Mouse (Mus musculus) testis, adult 2 months (tissue): ENCODE measurements around the gene Ybey. TPM values are rescaled to one million over a fixed set of nuclear protein-coding genes. Genes with fewer than 3 reads are reported as not detected.
A peak's percentile ranks its signal among the peaks of the same experiment; 100 is the strongest.

Experiments used
- H3K27ac ChIP-seq: fragments of 200-500 bp; 2 replicates; pipeline ENCODE4 v1.5.1; 2012; ENCODE audit warnings: low read depth, low read length; ENCODE audit not compliant: control insufficient read depth, insufficient read depth
- H3K27me3 ChIP-seq: fragments of 200-500 bp; 2 replicates; pipeline ENCODE4 v1.6.1; 2012; ENCODE audit warnings: mild to moderate bottlenecking, low read length, moderate library complexity; ENCODE audit not compliant: control insufficient read depth, insufficient read depth
- H3K36me3 ChIP-seq: fragments of 200-500 bp; 2 replicates; pipeline ENCODE4 v1.6.1; 2012; ENCODE audit warnings: mild to moderate bottlenecking, low read length; ENCODE audit not compliant: control insufficient read depth, insufficient read depth
- H3K4me1 ChIP-seq: fragments of 200-500 bp; 2 replicates; pipeline ENCODE4 v1.6.1; 2012; ENCODE audit warnings: low read length; ENCODE audit not compliant: control insufficient read depth, insufficient read depth
- H3K4me3 ChIP-seq: fragments of 200-500 bp; 2 replicates; pipeline ENCODE4 v1.5.1; 2012; ENCODE audit warnings: low read depth, mild to moderate bottlenecking, low read length, moderate library complexity, mixed read lengths; ENCODE audit not compliant: control insufficient read depth
- CTCF ChIP-seq: fragments of 200-500 bp; IDR thresholded peaks from 2 replicates; pipeline ENCODE4 v1.5.1; 2012; ENCODE audit warnings: low read depth, mild to moderate bottlenecking, inconsistent platforms, low read length, moderate library complexity; ENCODE audit not compliant: control insufficient read depth, insufficient read depth, insufficient replicate concordance
- POLR2A ChIP-seq: fragments of 200-500 bp; IDR thresholded peaks from 2 replicates; pipeline ENCODE4 v1.6.1; 2012; ENCODE audit warnings: low read depth, mild to moderate bottlenecking, inconsistent platforms, low read length, moderate library complexity; ENCODE audit not compliant: control insufficient read depth
- polyA plus RNA-seq: library from polyadenylated mRNA; depleted of rRNA; stranded (reverse); fragments of >200 nt; gene quantifications from 2 replicates; pipeline ENCODE4 v1.2.3, GENCODE M21; 2012; rRNA removed

Ybey gene
- 1.1 and 1.2 TPM in 2 replicates for polyA plus RNA-seq

DNA sequence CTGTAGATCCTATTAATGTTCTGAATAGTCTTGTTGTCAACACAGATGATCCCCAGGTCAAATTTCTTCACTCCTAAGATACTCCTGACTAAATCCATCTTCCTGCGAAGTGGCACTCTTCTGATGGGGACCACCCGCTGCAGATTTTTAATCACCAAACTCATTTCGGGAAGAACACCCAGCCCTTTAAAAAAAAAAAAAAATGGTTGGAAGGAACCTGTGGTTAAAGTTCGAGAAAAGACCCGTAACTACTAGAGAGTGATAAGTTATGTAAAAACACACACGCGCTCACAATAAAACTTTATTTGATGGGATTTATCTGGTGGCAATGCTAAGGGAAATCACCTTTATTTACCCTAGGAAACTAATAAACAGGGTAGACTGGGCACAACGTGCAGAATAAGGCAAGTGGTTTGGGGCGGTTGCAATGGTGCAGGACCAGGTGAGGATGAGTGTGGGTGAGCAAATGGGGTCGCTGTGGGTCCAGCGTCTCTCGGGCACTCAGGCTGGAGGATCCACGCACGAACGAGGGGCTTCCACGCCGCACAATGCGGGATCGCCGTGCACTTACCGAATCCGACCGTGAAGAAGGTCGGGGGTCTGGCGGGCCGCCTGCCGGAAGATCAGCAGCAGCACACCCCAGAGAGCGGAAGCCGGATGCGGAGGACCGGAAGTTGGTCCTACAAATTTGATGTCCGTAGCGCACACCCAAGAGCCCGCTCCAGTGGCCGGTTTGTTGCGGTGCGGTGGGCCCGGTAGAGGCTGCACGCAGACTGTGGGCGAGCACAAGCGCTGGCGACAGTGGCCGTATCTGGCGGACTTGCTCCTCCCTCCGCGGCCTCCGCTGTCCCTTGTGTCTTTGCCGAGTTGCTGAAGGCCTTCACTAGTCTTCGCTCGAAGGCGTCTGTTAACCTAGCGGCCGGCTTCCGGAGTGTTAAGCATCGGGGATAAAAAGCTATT lies at the start of gene Ybey, which contains the start of gene Mcm3ap:
Gene Ybey, minus strand, starts transcription at position 912 of the 960 bp plus-strand sequence.
Gene Mcm3ap, plus strand, starts transcription at position 725 of the 960 bp plus-strand sequence.
- TF ChIP-seq CTCF: no peak
- TF ChIP-seq POLR2A: peak; percentile 86
- Histone ChIP-seq H3K27ac (peak within 1 kb of the TSS; percentile 86), H3K36me3 (no peaks in the 10 kb centered on the region)

DNA sequence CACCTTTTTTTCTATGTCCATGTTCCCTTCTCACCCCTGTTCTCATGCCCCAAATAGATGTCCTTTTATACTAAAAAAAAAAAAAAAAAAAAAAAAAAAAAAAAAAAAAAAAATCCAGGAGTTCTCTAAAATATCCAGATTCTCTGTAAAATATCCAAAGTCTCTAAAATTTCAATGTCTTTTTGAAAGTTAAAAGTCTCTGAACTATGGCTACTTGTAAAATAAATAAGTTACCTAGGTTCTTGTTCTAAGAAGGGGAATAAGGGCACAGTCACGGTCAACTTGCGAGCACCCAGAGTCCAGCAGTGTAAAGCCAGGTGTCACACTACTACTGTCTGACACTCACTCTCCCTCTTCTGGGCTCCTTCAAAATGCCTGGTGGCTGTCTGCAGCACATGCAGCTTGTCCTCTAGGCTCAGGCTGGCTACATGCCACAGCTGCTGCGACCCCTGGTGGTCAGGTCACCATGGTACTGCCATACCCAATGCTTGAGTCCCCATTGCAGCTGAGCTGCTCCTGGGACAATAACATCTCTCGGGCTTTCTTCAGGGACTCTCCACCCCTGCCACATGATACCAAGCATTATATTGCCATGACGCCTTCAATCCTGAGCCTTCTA lies 44.2 kb upstream of the Ybey start:
- H3K27ac ChIP-seq: no peak overlapping the region
- H3K27me3 ChIP-seq: no peaks in the 10 kb centered on the region
- H3K36me3 ChIP-seq: peaks cover 1% of the 10 kb centered on the region; the same call in 1 of the 2 replicates
- H3K4me1 ChIP-seq: no peaks in the 10 kb centered on the region
- no peak overlapping the region for H3K4me3 ChIP-seq
- TF ChIP-seq POLR2A: no peak
- TF ChIP-seq CTCF: peak; percentile 66; the same call in 1 of the 2 replicates

More for the DNA sequence above, at the start of gene Ybey, which contains the start of gene Mcm3ap:
- no peaks in the 10 kb centered on the region for H3K27me3 ChIP-seq
- H3K4me1 ChIP-seq: no peaks in the 10 kb centered on the region; the same call in 1 of the 2 replicates
- H3K4me3 ChIP-seq: peak within 1 kb of the TSS; percentile 100

DNA sequence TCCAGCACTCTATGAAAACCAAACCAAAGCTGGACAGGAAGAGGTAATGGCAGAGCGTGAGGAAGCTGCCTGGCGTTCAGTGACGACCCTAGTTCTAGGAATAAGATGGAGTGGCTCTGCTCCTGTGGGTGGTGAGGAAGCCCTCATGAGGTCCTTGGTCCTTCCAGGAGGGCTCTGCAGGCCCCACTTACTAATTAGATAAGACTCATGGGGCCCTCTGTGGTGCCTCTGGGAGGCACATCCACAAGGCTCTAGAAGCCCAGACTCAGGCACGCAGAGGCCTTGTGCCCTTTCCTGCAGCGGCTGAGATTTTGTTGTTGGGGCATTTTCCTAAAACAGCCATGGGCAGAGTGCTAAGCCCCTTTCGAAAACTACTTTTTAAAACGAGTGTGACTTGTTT lies 37.0 kb upstream of the Ybey start:
- Histone ChIP-seq H3K36me3 (peaks cover 9% of the 10 kb centered on the region), H3K27me3 (no peaks in the 10 kb centered on the region), H3K27ac (no peak overlapping the region), H3K4me1 (no peaks in the 10 kb centered on the region), H3K4me3 (no peak overlapping the region)
- TF ChIP-seq POLR2A (no peak), CTCF (no peak)

DNA sequence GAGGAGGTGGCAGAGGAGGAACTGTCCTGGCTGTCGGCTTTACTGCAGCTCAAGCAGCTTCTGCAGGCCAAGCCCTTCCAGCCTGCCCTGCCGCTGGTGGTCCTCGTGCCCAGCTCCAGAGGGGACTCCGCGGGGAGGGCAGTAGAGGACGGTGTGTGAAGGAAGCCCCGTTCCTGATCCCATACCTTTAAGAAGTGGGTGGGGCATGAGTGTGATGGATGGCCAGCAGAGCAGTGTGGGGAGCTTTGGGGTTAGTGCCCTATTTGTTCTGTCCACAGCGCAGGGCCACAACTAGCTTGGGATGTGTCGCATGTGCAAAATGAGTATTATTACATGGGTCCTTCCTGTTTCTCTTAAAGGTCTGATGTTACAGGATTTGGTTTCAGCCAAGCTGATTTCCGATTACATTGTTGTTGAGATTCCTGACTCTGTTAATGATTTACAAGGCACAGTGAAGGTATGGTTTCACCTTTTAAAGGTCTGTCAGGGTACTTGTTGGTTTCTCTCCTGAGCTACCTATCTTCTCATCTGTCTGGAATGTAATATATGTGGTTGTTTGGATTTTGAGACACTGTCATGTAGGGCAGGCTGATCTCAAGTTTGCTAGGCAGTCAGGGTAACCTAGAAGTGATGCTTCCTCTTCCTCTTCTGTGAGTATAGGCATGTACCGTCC lies 35.5 kb upstream of the Ybey start:
- no peaks in the 10 kb centered on the region for H3K27me3 ChIP-seq
- no peak overlapping the region for H3K27ac ChIP-seq
- peaks cover 13% of the 10 kb centered on the region for H3K36me3 ChIP-seq
- TF ChIP-seq CTCF (no peak), POLR2A (no peak)
- no peaks in the 10 kb centered on the region for H3K4me1 ChIP-seq
- no peak overlapping the region for H3K4me3 ChIP-seq

DNA sequence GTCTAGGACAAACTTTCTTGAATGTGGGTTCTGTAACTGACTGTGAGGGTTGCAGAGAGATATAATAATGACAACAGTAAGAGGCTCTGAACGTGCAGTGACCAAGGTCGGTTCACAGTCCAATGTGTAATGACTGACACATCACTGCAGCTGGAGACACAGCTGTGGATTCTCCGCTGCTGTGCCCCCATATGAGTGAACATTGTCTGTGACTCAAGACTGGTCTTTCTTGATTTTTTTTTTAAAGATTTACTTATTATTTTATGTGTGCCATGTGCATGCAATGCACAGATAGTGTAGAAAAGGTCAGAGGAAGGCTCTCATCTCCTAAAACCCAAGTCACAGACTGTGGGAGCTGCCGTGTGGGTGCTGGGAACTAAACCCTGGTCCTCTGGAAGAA lies 28.6 kb upstream of the Ybey start:
- TF ChIP-seq CTCF (no peak), POLR2A (no peak)
- no peak overlapping the region for H3K27ac ChIP-seq
- no peaks in the 10 kb centered on the region for H3K4me1 ChIP-seq
- no peaks in the 10 kb centered on the region for H3K27me3 ChIP-seq
- H3K36me3 ChIP-seq: peaks cover 10% of the 10 kb centered on the region
- no peak overlapping the region for H3K4me3 ChIP-seq

DNA sequence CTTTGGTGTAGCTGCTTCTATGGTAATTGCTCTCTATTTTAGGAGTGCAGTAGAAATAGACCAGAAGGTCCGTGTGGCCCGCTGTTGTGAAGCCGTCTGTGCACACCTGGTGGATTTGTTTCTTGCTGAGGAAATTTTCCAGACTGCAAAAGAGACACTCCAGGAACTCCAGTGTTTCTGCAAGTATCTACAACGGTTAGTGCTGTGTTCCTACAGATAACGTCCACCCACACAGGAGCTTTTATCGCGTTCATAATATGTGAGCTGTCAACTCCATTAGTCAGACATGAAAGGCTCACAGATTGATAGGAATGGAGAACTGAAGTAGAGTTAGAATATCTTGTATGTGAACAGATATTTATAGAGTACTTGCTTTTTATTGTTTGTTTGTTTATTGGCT lies 27.5 kb upstream of the Ybey start:
- Histone ChIP-seq H3K4me3 (no peak overlapping the region), H3K4me1 (no peaks in the 10 kb centered on the region), H3K27ac (no peak overlapping the region), H3K36me3 (peaks cover 10% of the 10 kb centered on the region), H3K27me3 (no peaks in the 10 kb centered on the region)
- TF ChIP-seq POLR2A (no peak), CTCF (no peak)

DNA sequence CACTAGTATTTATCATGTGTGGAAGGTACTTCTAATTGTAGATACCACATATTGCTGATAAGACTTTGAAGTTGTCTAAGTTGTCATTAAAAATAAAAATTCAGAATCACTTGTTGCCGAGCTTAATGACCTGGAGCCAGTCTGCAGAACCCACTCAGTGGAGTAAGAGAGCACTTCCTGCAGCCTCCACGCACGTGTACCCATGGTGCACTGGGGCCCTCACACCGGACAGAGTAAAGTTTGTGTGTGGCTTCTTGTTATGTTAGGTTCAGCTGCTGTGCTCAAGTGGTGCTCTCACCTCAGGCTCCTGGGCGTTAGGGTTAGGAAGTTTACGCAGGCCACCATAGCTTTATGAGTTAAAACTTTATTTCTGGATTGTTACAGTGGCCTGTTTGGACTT lies 26.6 kb upstream of the Ybey start:
- Histone ChIP-seq H3K36me3 (peaks cover 8% of the 10 kb centered on the region), H3K4me3 (no peak overlapping the region), H3K27me3 (no peaks in the 10 kb centered on the region), H3K27ac (no peak overlapping the region), H3K4me1 (no peaks in the 10 kb centered on the region)
- TF ChIP-seq CTCF (no peak), POLR2A (no peak)
